Mouse (Mus musculus) stomach, postnatal 0 days (tissue): Measurements from ENCODE around the gene Lrrc8d.

ENCODE experiments used
- CTCF ChIP-seq: IDR thresholded peaks from 2 replicates; pipeline ENCODE4 v1.5.1; 2016; ENCODE audit warnings: antibody characterized with exemption, low read depth, mild to moderate bottlenecking, moderate library complexity
- EP300 ChIP-seq: optimal IDR thresholded peaks from 2 replicates; pipeline ENCODE3; 2016; ENCODE audit warnings: antibody characterized with exemption

- no peak for TF ChIP-seq CTCF
- no peak for TF ChIP-seq EP300
Observed at GRCm38 (mm10) chr5:105703286-105703655, 3.5 kb downstream of the Lrrc8d start.
